Mouse (Mus musculus): ENCODE data around the gene Plekha1.

Gene Plekha1

DNA sequence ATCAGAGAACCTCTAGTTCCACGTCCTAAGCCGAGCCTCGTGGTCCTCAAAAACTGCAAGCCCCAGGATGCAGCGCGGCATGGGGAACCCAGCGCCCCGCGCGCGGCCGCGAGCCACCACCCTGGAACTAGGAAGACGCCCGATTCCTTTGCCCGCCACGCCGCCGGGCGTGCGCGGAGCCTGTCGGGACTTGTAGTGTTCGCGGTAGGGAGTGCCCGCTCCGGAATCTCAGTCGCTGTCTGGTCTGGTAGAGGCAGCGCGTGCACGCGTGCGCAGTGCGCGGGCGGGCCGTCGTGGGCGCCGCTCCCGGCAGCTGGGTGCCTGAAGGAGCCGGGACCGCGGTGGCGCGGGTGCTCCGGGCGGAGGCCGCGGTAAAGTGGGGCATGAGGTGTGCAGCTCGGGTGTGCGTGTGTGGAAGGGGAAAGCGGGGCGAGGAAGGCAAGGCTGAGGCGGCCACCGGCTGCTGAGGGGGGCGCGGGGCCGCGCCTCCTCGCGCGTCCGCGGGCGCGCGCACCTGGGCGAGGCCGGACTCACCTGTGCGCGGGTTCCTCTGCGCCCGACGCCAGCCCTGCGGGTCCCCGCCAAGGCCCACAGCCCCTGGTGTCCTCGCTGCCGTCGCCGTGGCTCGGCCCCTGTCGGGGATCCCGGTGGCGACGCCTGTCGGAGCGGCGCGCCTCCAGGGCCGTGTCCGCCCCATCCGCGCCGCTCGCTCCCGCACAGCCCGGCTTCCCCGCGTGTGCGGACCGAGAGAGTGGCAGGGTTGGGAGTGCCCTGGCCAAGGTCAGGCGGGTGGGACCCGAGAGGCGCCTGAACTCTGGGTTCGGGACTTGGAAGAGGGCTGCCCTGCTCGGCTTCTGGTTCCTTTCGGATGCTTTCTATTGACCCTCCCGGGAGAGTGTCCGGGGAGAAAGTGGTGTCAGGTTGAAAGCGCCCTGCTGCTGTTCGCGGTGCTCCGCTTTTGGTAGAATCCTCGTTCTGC lies at the start of gene Plekha1:
Gene Plekha1 (plus strand): TSS at position 144 of the 979 bp plus-strand sequence.
- DNase-seq, result peak; percentile 99

DNA sequence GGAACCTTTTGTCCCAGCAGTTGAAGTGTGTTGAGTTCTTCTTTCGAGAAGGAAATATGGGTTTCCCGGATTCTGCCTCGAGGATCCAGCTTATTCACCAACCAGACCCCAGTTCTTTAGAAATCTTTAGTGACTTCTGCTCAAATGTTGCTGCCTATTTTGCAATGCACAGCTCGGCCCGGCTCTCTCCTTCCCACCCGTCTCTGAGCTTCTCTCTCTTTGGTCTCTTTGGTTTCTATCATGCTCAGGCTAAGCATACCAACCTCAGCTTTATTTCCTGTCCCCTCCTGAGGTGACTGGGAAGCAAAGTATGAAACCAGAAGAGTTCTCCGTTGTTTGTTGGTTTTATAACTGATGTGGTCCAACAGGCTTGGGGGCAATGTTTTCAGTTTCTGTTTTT lies 49.3 kb upstream of the Plekha1 start:
- DNase-seq, result no peak

DNA sequence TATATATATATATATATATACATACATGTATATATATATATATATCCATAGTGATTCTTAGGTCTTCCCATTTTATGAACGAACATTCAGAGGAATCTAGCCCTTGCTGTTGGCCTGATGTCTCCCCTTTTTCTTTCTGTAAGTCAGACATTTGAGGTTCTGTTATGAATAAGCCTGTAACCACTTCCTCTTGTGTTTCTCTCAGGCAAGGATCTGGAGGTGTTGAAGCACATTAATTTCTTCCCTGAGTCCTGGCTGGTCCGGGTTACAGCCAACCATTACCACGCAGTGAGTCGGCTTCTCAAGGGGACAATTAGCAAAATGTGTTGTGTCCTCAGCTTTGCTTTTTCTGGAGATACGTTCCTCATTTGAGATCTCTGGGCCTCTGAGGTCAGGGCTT lies 46.7 kb upstream of the Plekha1 start:
- DNase-seq, result no peak

DNA sequence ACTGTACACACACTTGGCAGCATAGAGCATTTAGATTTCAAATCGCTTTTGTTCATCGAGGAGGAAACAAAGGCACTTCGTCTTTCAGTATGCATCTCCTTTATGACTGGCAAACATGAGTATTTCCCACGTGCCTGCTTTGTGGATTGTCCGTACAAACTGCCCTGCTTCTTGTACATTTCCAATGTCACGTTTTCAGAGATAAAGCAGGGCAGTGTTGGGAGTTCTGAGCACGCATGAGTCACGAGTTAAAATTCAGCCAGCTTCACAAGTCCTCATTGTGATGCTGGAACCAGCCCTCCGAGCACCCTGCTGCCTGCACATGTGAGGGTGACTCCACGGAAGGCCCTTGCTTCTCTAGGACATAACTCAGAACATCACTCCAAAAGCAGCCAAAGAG lies 45.9 kb upstream of the Plekha1 start:
- no peak for DNase-seq

DNA sequence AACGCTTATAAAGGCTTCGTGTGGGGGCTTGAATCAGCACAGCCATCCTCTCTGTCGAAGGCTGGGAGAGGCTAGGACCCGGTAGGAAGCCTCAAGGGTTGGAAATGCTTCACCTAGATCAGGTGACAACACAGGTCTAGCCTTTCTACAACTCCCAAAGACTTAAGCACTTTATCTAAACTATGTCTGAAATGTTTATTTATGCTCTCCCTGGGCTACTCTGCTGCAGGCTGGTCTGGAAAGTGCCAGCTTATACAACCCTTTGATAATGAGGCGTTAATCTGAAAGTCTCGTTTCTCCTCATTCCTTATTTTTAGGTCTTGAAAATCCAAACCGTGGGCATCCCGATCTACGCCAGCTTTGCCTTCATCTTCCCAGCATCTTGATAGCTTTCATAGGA lies 41.6 kb upstream of the Plekha1 start:
- no peak for DNase-seq

DNA sequence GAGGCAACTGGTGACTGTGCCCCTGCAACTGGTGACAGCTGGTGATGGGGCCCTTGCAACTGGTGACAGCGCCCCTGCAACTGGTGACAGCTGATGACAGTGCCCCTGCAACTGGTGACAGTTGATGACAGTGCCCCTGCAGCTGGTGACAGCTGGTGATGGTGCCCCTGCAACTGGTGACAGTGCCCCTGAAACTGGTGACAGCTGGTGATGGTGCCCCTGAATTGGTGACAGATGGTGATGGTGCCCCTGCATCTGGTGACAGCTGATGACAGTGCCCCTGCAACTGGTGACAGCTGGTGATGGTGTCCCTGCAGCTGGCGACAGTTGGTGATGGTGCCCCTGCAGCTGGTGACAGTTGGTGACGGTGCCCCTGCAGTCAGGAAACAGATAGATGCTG lies 39.2 kb upstream of the Plekha1 start:
- no peak for DNase-seq

DNA sequence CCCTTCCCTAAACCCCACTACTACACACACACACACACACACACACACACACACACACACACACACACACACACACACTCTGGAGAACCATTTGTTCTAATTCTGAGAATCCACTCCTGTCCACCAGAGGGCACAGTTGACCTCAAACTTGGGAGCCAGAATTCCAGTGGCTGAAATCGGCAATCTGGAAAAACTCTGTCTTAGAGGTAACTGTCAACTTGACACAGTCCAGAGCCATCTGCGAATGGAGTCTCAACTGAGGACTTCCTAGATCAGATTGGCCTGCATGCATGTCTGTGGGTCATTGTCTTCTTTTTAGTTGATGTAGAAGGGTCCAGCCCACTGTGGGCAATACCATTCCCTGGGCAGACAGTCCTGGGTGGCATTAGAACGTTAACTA lies 38.1 kb upstream of the Plekha1 start:
- DNase-seq, result peak; percentile 75

DNA sequence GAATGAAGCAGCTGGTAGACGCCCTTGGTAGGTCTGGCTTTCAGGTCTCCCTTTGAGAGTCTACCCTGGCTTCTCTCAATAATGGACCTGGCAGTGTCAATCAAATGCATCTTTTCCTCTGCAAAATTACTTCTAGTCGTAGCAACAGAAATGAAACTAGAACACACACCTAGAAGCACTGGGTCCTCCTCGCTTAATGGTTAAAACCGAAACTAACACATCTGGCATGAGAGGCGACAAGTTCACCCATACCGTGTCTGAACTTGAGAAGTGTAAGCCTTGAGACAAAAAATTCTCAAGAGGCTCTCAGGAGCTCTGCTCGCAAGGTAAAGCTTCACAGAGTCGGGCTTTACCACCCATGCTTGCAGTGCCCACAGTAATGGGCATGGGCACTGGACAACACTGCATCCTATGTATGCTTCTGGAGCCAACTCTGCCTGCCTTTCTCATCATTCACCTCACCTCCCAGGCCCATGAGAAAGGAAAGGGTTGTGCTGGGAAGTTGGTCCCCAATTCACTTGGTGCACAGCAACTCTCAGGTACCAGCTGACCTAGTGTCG lies 37.6 kb upstream of the Plekha1 start:
- no peak for DNase-seq

DNA sequence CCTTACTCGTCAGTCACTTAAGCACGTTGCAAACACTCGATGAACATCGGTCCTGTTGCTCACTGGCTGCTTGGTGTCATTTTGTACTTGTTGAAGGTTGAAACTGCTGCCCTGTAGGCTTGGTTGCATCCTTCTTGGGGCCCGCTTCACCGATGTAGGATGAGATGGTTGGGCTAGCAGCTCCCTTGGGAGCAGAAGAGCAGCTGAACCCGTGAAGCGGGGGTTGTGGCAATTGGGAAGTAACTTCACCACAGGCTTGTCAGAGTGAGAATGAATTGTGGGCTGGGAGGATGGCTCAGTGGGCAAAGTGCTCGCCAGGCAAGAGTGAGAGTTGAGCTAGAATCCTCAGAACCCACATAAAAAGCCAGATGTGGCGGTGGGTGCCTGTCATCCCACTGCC lies 37.1 kb upstream of the Plekha1 start:
- DNase-seq, result no peak

DNA sequence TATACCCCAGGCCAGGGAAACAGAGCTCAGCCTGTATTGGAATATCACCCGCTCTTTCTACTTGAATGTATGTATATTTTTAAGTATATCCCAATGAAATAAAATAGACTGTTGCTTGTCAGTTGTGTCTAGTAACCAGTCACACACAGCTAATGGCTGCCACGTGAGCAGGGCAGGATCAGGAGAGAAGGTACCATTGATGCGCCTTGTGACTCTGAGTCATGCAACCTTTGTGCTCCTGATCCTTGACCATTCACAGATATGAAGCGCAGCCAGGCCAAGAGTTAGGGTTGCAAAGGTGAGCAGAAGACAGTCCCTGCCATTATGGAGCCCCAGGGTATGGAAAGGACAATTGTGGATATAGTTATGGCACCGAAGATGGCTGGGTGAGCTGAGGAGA lies 34.0 kb upstream of the Plekha1 start:
- DNase-seq, result peak; percentile 53

DNA sequence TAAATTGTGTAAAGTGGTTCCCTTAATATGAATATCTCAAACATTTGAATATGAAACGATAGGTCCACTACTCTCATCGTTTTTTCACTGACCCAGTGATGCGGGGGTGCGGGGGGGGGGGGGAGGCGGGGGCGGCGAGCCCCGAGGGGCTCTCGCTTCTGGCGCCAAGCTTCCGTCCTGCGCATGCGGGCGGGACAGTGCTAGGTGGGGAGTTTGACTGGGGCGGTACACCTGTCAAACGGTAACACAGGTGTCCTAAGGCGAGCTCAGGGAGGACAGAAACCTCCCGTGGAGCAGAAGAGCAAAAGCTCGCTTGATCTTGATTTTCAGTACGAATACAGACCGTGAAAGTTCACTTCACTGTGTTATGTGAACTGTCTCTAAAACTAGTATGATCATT lies 31.3 kb upstream of the Plekha1 start:
- peak; percentile 63 for DNase-seq

DNA sequence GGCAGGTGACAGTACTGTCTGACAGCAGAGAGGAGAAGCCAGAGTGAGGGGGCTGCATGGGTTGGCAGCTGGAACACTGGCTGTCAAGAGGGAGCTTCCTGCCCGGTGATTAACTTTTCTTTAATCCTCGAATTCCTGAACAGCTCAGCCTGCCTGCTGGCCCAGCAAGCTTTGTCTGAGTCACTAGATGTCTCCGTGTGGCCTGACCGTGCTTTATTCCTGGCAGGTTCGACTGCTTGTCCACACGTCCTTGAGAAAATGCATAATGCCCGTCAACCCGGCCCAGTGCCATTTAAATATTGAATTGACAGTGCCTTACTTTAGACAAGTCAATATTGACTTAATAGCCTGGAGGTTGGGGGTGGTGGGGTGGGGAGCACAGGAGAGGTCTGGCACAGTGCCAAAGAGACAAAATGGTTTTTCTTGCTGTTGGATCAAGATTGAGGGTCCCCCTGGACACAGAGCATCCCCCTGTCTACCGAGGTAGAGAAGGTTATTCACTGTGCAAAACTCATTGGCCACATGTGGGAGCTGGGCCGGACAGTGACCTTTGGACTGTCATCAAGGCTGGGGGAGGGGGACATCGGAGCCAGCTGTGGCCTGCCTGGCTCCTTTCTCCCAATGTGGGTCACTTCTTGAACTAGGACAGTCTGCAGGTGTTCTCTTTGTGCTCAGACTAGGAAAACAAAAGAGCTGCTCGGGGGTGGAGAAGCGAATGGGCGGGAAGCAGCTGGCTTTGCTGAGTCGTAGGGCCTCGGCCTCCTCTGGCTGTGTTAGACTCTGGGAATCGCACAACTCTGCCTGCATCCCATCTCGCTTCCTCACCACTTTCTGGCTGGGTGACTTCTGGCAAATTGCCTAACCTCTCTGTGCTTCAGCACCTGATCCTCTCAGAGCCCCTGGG lies 30.3 kb upstream of the Plekha1 start:
- peak; percentile 63 for DNase-seq

DNA sequence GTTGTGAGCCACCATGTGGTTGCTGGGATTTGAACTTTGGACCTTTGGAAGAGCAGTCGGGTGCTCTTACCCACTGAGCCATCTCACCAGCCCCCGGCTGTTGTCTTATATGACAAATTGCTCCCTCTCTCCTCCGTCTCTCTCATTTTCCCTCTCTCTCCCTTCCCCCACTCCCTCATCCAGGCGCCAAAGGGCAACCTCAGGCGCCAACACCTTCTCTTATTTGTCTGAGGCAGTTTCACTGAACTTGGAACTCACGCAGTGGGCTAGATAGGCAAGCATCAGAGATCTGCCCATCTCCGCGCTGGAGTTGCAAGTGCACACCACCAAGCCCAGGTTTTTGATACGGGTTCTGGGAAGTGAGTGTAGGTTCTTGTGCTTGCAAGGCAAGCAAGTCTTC lies 29.5 kb upstream of the Plekha1 start:
- peak; percentile 32 for DNase-seq

DNA sequence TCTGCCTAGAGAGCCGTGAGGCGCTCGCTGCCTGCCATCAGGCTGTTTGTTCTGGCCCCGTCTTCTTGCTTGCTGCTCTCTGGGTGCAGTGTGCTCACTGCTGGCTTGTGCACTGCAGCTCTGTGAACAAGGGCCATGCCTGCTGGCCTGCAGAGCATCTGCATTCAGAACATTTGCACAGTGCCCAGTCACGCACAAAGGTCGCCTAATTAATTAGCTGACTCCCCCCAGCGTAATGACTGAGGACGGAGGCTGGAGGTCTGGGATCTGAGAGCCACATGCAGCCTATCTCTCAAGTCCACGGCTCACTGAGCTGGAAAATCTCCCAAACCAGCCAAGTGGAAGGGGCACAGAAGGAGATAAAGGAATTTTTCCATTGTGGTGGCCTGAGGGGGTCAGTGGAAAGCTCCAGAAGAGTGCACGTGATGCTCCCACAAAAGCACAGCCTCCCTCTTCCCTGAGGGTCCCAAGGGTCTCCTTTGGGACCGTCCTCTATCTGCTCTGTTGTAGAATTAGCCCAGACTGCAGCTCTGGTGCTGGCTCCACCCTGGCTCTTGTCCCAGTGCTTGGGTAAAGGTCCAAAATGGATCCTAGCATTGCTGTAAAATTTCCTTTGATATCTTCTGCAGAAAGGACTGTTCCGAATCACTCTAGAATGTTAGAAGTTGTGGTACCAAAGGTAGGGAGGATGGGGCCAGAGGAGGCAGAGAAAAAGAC lies 27.5 kb upstream of the Plekha1 start:
- peak; percentile 90 for DNase-seq

DNA sequence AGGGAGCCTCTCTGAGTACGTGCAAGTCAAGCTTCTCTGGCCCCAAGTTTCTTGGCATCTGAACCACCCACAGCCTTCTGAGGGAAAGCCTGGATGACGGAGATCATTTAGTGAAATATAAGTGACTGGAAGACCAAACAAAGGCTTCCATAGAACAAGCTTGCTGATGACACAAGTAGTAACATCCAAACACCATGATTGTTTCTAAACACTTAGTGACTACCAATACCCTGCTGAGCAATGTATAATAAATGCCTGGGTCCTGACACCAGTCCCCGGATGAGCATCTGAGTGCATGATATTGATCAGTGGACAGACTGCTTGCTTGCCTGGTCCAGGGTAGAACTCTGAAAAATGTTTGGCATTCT lies 26.9 kb upstream of the Plekha1 start:
- DNase-seq, result no peak

DNA sequence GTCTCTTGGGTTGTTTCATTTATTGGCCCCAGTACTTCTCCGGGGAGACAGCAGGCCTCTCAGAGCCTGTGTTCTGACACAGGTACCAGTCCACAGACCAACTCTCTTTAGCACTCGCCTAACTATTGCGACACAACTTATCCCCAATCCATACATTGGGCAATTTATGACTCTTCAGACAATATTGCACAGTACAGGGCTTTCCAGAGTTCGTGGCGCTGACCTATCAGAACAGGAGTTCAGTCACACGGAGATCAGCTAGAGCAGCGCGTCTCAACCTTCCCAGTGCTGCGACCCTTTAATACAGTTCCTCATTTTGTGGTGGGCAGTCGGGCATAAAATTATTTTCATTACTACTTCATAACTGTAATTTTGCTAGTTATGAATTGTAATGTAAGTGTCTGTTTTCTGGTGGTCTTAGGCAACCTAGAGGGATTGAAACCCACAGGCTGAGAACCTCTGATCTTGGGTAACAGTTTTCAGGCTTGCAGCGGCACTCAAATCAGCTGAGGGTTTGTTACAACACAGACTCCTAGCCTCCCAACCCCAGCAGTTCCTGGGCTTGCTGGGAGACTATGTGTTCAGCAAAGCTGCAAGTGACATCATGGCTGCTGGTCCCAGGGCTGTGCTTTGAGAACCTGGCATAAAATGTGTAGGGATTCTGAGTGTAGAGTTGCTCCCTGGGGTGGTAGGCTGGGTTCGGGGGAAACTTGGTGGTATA lies 26.0 kb upstream of the Plekha1 start:
- no peak for DNase-seq

DNA sequence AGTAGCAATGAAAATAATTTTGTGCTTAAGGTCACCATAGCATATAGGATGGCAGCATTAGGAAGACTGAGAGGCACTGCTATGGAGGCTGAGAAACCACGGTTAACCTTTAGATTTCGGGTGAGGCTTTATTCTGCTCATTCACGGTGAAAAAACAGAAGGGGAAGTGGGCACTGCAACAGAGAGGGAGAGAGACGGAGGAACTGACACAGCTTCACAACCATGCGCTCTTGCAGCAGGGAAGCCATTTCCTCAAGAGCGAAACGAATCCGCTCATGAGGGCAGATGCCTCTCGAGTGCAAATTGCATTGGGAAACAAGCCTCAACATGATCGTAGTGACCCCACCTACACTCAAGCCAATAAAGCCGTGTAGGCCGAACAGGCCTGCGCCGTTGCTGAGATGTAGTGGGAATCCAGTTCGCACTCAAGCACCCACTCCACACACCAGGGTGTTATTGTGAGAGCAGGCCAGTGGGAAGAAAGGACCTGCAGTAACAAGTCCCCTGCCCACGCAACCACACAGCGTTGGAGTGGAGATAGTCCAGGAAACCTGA lies 18.3 kb upstream of the Plekha1 start:
- no peak for DNase-seq

DNA sequence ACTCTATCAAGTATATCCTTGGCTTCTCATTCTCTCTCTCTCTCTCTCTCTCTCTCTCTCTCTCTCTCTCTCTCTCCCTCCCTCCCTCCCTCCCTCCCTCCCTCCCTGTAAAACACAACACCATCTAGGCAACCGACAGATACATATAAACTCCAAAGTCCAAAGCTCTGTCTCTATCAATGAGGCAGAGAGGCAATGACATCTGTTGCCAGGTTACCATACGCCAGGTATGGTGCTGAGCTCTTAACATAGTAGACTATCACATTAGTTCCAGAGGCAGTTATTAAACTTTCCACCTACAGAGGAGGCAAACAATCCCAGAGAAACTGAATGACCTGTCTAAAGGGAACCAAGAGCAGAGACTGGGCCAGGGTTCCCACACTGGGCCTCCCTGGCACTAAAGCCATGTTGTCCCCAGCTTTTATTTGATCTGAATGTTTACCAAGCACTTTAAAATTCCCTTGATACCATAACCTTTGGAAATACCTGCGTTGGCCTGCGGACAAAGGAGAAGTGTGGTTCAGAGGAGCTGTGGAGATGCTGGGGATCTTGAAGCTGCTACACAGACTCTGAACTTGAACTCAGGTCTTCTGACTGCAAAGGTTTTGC lies 10.8 kb upstream of the Plekha1 start:
- no peak for DNase-seq

DNA sequence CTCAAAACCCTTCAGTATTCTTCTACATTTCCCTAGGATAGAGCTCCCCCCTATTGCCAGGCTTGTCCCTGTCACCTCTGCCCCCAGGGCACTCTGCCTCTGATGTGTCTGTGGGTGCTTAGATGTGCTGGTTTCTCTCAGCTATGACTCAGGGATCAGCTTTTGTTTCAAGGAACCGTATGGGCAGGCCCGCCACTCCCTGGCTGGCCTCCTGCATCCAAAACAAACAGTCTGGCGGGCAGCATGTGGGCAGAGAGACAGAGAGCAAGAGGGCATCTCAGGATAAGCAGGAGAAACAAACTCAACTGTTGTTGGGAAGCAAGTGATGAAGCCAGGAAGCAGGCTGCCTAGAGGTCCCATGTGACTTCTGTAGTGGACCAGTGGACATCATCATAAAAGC lies 9.9 kb upstream of the Plekha1 start:
- peak; percentile 54 for DNase-seq

DNA sequence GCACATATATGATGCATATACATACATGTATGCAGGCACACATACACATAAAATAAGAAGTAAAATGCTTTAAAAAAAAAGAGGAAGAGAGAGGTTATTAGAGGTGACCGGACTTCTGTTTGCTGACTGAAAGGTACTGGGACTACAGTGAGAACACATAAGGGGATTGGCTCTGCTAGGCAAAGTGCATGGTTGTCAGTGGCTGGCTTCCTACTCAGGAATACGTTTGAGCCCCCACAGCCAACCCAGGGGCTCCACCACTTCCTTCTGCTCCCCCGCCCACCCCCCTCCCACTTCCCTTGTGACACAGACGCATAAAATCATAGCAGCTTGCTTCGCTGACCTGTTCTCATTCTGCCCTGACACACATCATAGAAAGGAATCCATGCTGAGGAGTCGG lies 7.6 kb upstream of the Plekha1 start:
- DNase-seq, result no peak

DNA sequence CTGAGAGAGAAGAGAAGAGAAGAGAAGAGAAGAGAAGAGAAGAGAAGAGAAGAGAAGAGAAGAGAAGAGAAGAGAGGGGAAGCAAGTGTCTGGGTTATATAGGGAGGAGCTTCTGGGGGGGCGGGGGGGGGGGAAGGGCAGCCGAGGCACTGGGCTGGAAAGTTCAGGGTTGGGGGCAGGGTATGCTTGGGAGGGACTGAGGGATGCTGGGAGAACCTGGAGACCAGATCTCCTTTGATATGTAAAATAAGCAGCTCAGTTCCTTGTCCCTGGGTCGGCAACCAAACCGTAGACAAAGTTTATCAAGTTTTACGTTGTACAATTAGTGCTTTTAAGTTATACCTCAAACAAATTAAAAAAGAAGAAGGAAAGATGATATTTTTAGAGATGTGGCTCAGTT lies 5.6 kb upstream of the Plekha1 start:
- no peak for DNase-seq

Data from kidney, postnatal 14 days (tissue).